Mouse (Mus musculus) MEL (cell line): ENCODE data around the gene Atrx. TPM values are rescaled to one million over a fixed set of nuclear protein-coding genes. Genes with fewer than 3 reads are reported as not detected.

Experiments
- DNase-seq: peaks from one replicate; pipeline ENCODE4 v3.0.0; 2011; ENCODE audit warnings: low read depth, low spot score
- H3K27ac ChIP-seq: 2 replicates; pipeline ENCODE4 v1.5.1; 2012; ENCODE audit warnings: low read depth, mild to moderate bottlenecking, control low read depth, low read length, moderate library complexity; ENCODE audit not compliant: control insufficient read depth
- H3K27me3 ChIP-seq, 2 experiments: fragments of 150-350 bp in 1 of 2; sonication (generic) in 1 of 2; 2 replicates each; pipeline ENCODE4 v1.6.1; 2012; ENCODE audit warnings: low read length in 2 of 2, mild to moderate bottlenecking in 2 of 2, improper control_type of control experiment in 1 of 2, moderate library complexity in 1 of 2; ENCODE audit not compliant: insufficient read depth in 2 of 2, control insufficient read depth in 1 of 2
- H3K36me3 ChIP-seq, 2 experiments: 2 replicates each; pipeline ENCODE4 v1.6.1; 2012 to 2014; ENCODE audit warnings: low read length in 2 of 2, improper control_type of control experiment in 1 of 2, inconsistent platforms in 1 of 2, mild to moderate bottlenecking in 1 of 2; ENCODE audit not compliant: insufficient read depth in 2 of 2, control insufficient read depth in 1 of 2
- H3K4me1 ChIP-seq, 2 experiments: fragments of 150-350 bp in 1 of 2; sonication (generic) in 1 of 2; 2 replicates each; pipeline ENCODE4 v1.6.1; 2012; ENCODE audit warnings: low read length in 2 of 2, improper control_type of control experiment in 1 of 2, mild to moderate bottlenecking in 1 of 2; ENCODE audit not compliant: insufficient read depth in 2 of 2, control insufficient read depth in 1 of 2
- H3K4me3 ChIP-seq, 2 experiments: fragments of 150-350 bp in 1 of 2; sonication (generic) in 1 of 2; 2 replicates each; pipeline ENCODE4 v1.5.1; 2012; ENCODE audit warnings: low read depth in 2 of 2, low read length in 2 of 2, mild to moderate bottlenecking in 2 of 2, moderate library complexity in 2 of 2, control low read depth in 1 of 2, improper control_type of control experiment in 1 of 2; ENCODE audit not compliant: control insufficient read depth in 1 of 2, insufficient read depth in 1 of 2
- H3K79me2 ChIP-seq: 2 replicates; pipeline ENCODE4 v1.6.1; 2012; ENCODE audit warnings: mild to moderate bottlenecking, low read length, moderate library complexity; ENCODE audit not compliant: control insufficient read depth, poor library complexity, insufficient read depth
- H3K9ac ChIP-seq: 2 replicates; pipeline ENCODE4 v1.6.1; 2012; ENCODE audit warnings: low read depth, mild to moderate bottlenecking, control low read depth, low read length, moderate library complexity; ENCODE audit not compliant: control insufficient read depth, poor library complexity, severe bottlenecking
- H3K9me3 ChIP-seq: fragments of 150-350 bp; sonication (generic); replicated peaks from 2 replicates; pipeline ENCODE4 v1.6.1; 2012; ENCODE audit warnings: mild to moderate bottlenecking, low read length, improper control_type of control experiment, moderate library complexity; ENCODE audit not compliant: insufficient read depth
- BHLHE40 ChIP-seq: IDR thresholded peaks from 2 replicates; pipeline ENCODE4 v1.6.1; 2012; ENCODE audit warnings: low read depth, mild to moderate bottlenecking, inconsistent platforms, low read length, improper control_type of control experiment, borderline replicate concordance
- CHD1 ChIP-seq: IDR thresholded peaks from 2 replicates; pipeline ENCODE4 v1.6.1; 2012; ENCODE audit warnings: low read depth, mild to moderate bottlenecking, inconsistent platforms, low read length, improper control_type of control experiment
- CHD2 ChIP-seq: IDR thresholded peaks from 2 replicates; pipeline ENCODE4 v1.6.1; 2011; ENCODE audit warnings: low read length, improper control_type of control experiment
- CTCF ChIP-seq, 3 experiments: IDR thresholded peaks in 2 of 3; conservative IDR thresholded peaks in 1 of 3; 2 replicates each; pipeline ENCODE4 v1.5.1; 2011 to 2012; ENCODE audit warnings: low read length in 3 of 3, low read depth in 2 of 3, mild to moderate bottlenecking in 2 of 3, improper control_type of control experiment in 1 of 3, inconsistent platforms in 1 of 3, mixed read lengths in 1 of 3, moderate library complexity in 1 of 3; ENCODE audit not compliant: control insufficient read depth in 1 of 3, insufficient read depth in 1 of 3, poor library complexity in 1 of 3, severe bottlenecking in 1 of 3
- E2F4 ChIP-seq: IDR thresholded peaks from 2 replicates; pipeline ENCODE4 v1.6.1; 2011; ENCODE audit warnings: low read depth, low read length, improper control_type of control experiment, borderline replicate concordance
- ELF1 ChIP-seq: IDR thresholded peaks from 2 replicates; pipeline ENCODE4 v1.6.1; 2014; ENCODE audit warnings: low read depth, mild to moderate bottlenecking, inconsistent platforms, low read length, improper control_type of control experiment, moderate library complexity
- EP300 ChIP-seq, 2 experiments: IDR thresholded peaks; 2 replicates each; pipeline ENCODE4 v1.6.1; 2011; ENCODE audit warnings: improper control_type of control experiment in 2 of 2, low read length in 2 of 2, low read depth in 1 of 2, mild to moderate bottlenecking in 1 of 2
- ETS1 ChIP-seq: IDR thresholded peaks from 2 replicates; pipeline ENCODE4 v1.6.1; 2012; ENCODE audit warnings: low read depth, mild to moderate bottlenecking, inconsistent platforms, low read length, improper control_type of control experiment, moderate library complexity
- GATA1 ChIP-seq: IDR thresholded peaks from 2 replicates; pipeline ENCODE4 v1.6.1; 2011; ENCODE audit warnings: low read depth, low read length, improper control_type of control experiment
- KAT2A ChIP-seq: conservative IDR thresholded peaks from 2 replicates; pipeline ENCODE4 v1.6.1; 2012; ENCODE audit warnings: low read depth, low read length, improper control_type of control experiment, inconsistent platforms
- MAX ChIP-seq: IDR thresholded peaks from 2 replicates; pipeline ENCODE4 v1.6.1; 2011; ENCODE audit warnings: low read length, improper control_type of control experiment
- MAZ ChIP-seq: IDR thresholded peaks from 2 replicates; pipeline ENCODE4 v1.6.1; 2012; ENCODE audit warnings: low read depth, mild to moderate bottlenecking, inconsistent platforms, low read length, improper control_type of control experiment
- MEF2A ChIP-seq: IDR thresholded peaks from 2 replicates; pipeline ENCODE4 v1.6.1; 2014; ENCODE audit warnings: low read depth, mild to moderate bottlenecking, inconsistent platforms, low read length, improper control_type of control experiment; ENCODE audit not compliant: poor library complexity, insufficient replicate concordance, severe bottlenecking; ENCODE audit errors: extremely low read depth
- MXI1 ChIP-seq: IDR thresholded peaks from 2 replicates; pipeline ENCODE4 v1.6.1; 2011; ENCODE audit warnings: mild to moderate bottlenecking, low read depth, low read length, improper control_type of control experiment
- MYB ChIP-seq: IDR thresholded peaks from 2 replicates; pipeline ENCODE4 v1.6.1; 2011; ENCODE audit warnings: mild to moderate bottlenecking, low read depth, low read length, improper control_type of control experiment
- NELFE ChIP-seq: IDR thresholded peaks from 2 replicates; pipeline ENCODE4 v1.6.1; 2011; ENCODE audit warnings: low read depth, low read length, improper control_type of control experiment
- NRF1 ChIP-seq: IDR thresholded peaks from 2 replicates; pipeline ENCODE4 v1.6.1; 2014; ENCODE audit warnings: low read depth, mild to moderate bottlenecking, inconsistent platforms, low read length, improper control_type of control experiment, moderate library complexity; ENCODE audit not compliant: poor library complexity, insufficient read depth, severe bottlenecking
- POLR2A ChIP-seq, 2 experiments: IDR thresholded peaks; 2 replicates each; pipeline ENCODE4 v1.6.1; 2011 to 2012; ENCODE audit warnings: low read length in 2 of 2, mild to moderate bottlenecking in 2 of 2, control low read depth in 1 of 2, improper control_type of control experiment in 1 of 2, low read depth in 1 of 2, moderate library complexity in 1 of 2; ENCODE audit not compliant: control insufficient read depth in 1 of 2, insufficient read depth in 1 of 2, poor library complexity in 1 of 2
- POLR2AphosphoS2 ChIP-seq: IDR thresholded peaks from 2 replicates; pipeline ENCODE4 v1.6.1; 2011; ENCODE audit warnings: low read length, improper control_type of control experiment
- POLR2AphosphoS5 ChIP-seq: IDR thresholded peaks from 2 replicates; pipeline ENCODE4 v1.6.1; 2012; ENCODE audit warnings: low read depth, borderline replicate concordance, mild to moderate bottlenecking, inconsistent platforms, low read length, moderate library complexity, mixed read lengths
- SIN3A ChIP-seq: IDR thresholded peaks from 2 replicates; pipeline ENCODE4 v1.6.1; 2012; ENCODE audit warnings: low read length, improper control_type of control experiment, inconsistent platforms
- SMC3 ChIP-seq: IDR thresholded peaks from 2 replicates; pipeline ENCODE4 v1.6.1; 2011; ENCODE audit warnings: low read depth, low read length, improper control_type of control experiment
- TAL1 ChIP-seq: IDR thresholded peaks from 2 replicates; pipeline ENCODE4 v1.6.1; 2012; ENCODE audit warnings: mild to moderate bottlenecking, inconsistent platforms, low read length, moderate library complexity, mixed read lengths
- TCF12 ChIP-seq: IDR thresholded peaks from 2 replicates; pipeline ENCODE4 v1.6.1; 2014; ENCODE audit warnings: low read depth, mild to moderate bottlenecking, inconsistent platforms, low read length, improper control_type of control experiment, moderate library complexity
- UBTF ChIP-seq: IDR thresholded peaks from 2 replicates; pipeline ENCODE4 v1.6.1; 2012; ENCODE audit warnings: low read depth, mild to moderate bottlenecking, inconsistent platforms, low read length, improper control_type of control experiment, moderate library complexity, borderline replicate concordance; ENCODE audit not compliant: insufficient read depth
- USF1 ChIP-seq: IDR thresholded peaks from 2 replicates; pipeline ENCODE4 v1.6.1; 2014; ENCODE audit warnings: low read depth, mild to moderate bottlenecking, inconsistent platforms, low read length, improper control_type of control experiment, moderate library complexity
- ZKSCAN1 ChIP-seq: IDR thresholded peaks from 2 replicates; pipeline ENCODE4 v1.6.1; 2012; ENCODE audit warnings: low read depth, mild to moderate bottlenecking, inconsistent platforms, low read length, improper control_type of control experiment, moderate library complexity
- ZNF384 ChIP-seq: IDR thresholded peaks from 2 replicates; pipeline ENCODE4 v1.6.1; 2012; ENCODE audit warnings: low read depth, mild to moderate bottlenecking, inconsistent platforms, low read length, improper control_type of control experiment
- polyA plus RNA-seq, 2 experiments: library from polyadenylated mRNA; stranded (reverse) in 1 of 2; unstranded in 1 of 2; fragments of >175 nt in 1 of 2; fragments of >200 nt in 1 of 2; gene quantifications; 2 replicates each; pipeline versions ENCODE4 v1.2.1 to v1.2.4; 2012; ENCODE audit warnings: low replicate concordance in 2 of 2, low read depth in 1 of 2; ENCODE audit not compliant: insufficient read length in 2 of 2, insufficient read depth in 1 of 2, missing spikeins in 1 of 2
- total RNA-seq: library from RNA; depleted of rRNA; stranded (reverse); fragments of 300-350 nt; gene quantifications from 2 replicates; pipeline ENCODE4 v1.2.3, GENCODE M21; 2012

The Atrx gene
- total and polyA plus RNA-seq, 3 experiments: 44.4 to 379 (median 46.9) TPM

DNA sequence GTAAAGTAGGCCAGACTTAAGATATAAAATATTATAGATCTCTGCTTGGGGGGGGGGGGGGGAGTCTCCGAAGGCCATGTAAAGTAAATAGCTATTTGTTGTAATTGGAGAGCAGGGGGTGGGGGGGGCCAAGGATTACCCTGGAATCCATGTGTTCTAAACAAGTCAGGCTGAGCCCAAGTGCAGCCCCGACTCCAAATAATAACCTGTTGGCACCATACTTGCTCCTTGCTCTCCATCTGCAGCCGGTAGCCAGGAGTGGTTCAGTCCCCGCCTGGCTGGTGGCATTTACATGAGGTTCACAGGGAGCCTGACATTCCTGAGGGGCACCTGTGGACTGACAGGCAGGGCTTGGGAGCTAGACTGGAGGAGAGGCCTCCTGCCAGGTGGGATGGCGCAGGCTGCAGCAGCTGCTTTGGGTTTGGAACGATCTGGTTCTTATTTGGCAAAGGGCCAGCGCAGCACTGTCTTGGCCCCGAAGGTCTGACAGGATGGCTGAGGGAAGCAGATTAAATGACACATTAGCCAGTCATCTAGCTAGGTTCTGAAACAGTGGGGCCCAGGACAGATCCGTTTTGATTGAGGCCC, 161.9 kb downstream of the Atrx start:
- H3K27me3 ChIP-seq: no peaks in the 10 kb centered on the region

GRCm38 (mm10) chrX:105766013-105766412, 163.2 kb downstream of the Atrx start:
- no peak overlapping the region for H3K9ac ChIP-seq
- TF ChIP-seq POLR2AphosphoS2 (no peak), SMC3 (no peak), GATA1 (no peak), CHD1 (no peak), NELFE (no peak), BHLHE40 (no peak), E2F4 (no peak), MXI1 (no peak), CHD2 (no peak), MYB (no peak), TAL1 (no peak), EP300 (IDR thresholded peaks at IDR 0.05; ENCODE audit: low read depth in 1 of 2, low read length in 2 of 2) (no peak), UBTF (no peak), MAZ (no peak), POLR2AphosphoS5 (no peak), SIN3A (no peak), USF1 (no peak), KAT2A (no peak)
- H3K79me2 ChIP-seq: no peaks in the 10 kb centered on the region
- H3K4me3 ChIP-seq: no peak overlapping the region
- H3K9me3 ChIP-seq: no peaks in the 10 kb centered on the region
- no peak for DNase-seq
- H3K36me3 ChIP-seq: no peaks in the 10 kb centered on the region
- H3K4me1 ChIP-seq: no peaks in the 10 kb centered on the region
- H3K27me3 ChIP-seq: no peaks in the 10 kb centered on the region
- H3K27ac ChIP-seq: no peak overlapping the region

More for the DNA sequence above, 161.9 kb downstream of the Atrx start:
- H3K9ac ChIP-seq: no peak overlapping the region
- no peaks in the 10 kb centered on the region for H3K9me3 ChIP-seq
- peak; percentile 3 for DNase-seq
- H3K27ac ChIP-seq: no peak overlapping the region
- no peaks in the 10 kb centered on the region for H3K79me2 ChIP-seq
- H3K4me3 ChIP-seq: no peak overlapping the region
- H3K4me1 ChIP-seq: no peaks in the 10 kb centered on the region
- H3K36me3 ChIP-seq: no peaks in the 10 kb centered on the region
- TF ChIP-seq TAL1 (no peak), KAT2A (no peak), MAZ (no peak), ZNF384 (no peak), GATA1 (no peak), CTCF (IDR thresholded peaks at IDR 0.05 in 2 of 3, conservative IDR thresholded peaks at IDR 0.05 in 1 of 3; ENCODE audit: control insufficient read depth in 1 of 3, insufficient read depth in 1 of 3, low read depth in 2 of 3, low read length in 3 of 3, poor library complexity in 1 of 3, severe bottlenecking in 1 of 3) (no peak), SIN3A (no peak), ETS1 (no peak), TCF12 (no peak), POLR2AphosphoS2 (no peak), USF1 (no peak), MAX (no peak), ELF1 (no peak), CHD1 (no peak), NRF1 (no peak), ZKSCAN1 (no peak), POLR2A (IDR thresholded peaks at IDR 0.05; ENCODE audit: control insufficient read depth in 1 of 2, insufficient read depth in 1 of 2, low read depth in 1 of 2, low read length in 2 of 2, poor library complexity in 1 of 2) (no peak), MEF2A (no peak), NELFE (no peak)
